Mouse (Mus musculus): ENCODE data around the gene Tenm3. TPM values are rescaled to one million over a fixed set of nuclear protein-coding genes. Genes with fewer than 3 reads are reported as not detected.
A peak's percentile ranks its signal among the peaks of the same experiment; 100 is the strongest.

The Tenm3 gene
- 23.4 and 25.9 TPM in 2 replicates for polyA plus RNA-seq (2015; fragmentation: Nextera tagmentation; extraction: Ambion mirVana)

- Histone ChIP-seq H3K27me3 (peaks cover 25% of the 10 kb centered on the region), H3K9ac (replicated peaks) (peak within 1 kb of the TSS; percentile 61), H3K4me1 (peaks cover 21% of the 10 kb centered on the region), H3K4me3 (peak within 1 kb of the TSS; percentile 91), H3K4me2 (replicated peaks) (peak within 1 kb of the TSS; percentile 100), H3K27ac (replicated peaks) (peak within 1 kb of the TSS; percentile 50), H3K36me3 (no peaks in the 10 kb centered on the region), H3K9me3 (no peaks in the 10 kb centered on the region)
- ATAC-seq (replicated peaks), result peak; percentile 63
- WGBS, result under 1% methylated on average over 19 of the region's 19 CpGs
These were observed at the start of gene Tenm3 for GRCm38 (mm10) chr8:48843931-48844285. TSS of gene Tenm3 (minus strand) at chr8:48843951.

- Histone ChIP-seq H3K27me3 (no peaks in the 10 kb centered on the region), H3K9ac (replicated peaks) (no peak overlapping the region), H3K4me3 (no peak overlapping the region), H3K4me2 (replicated peaks) (no peak overlapping the region), H3K27ac (replicated peaks) (no peak overlapping the region), H3K9me3 (no peaks in the 10 kb centered on the region), H3K36me3 (no peaks in the 10 kb centered on the region), H3K4me1 (no peaks in the 10 kb centered on the region)
- WGBS, result 11% methylated on average over 7 of the region's 7 CpGs
- no peak for ATAC-seq (replicated peaks)
These were observed 46.5 kb upstream of the Tenm3 start for GRCm38 (mm10) chr8:48890216-48890765.

GRCm38 (mm10) chr8:48884270-48884669 lies 40.5 kb upstream of the Tenm3 start:
- Histone ChIP-seq H3K9ac (replicated peaks) (no peak overlapping the region), H3K4me1 (peaks cover 5% of the 10 kb centered on the region; the same call in 1 of the 2 replicates), H3K27me3 (no peaks in the 10 kb centered on the region), H3K4me3 (no peak overlapping the region), H3K36me3 (no peaks in the 10 kb centered on the region), H3K27ac (replicated peaks) (no peak overlapping the region), H3K4me2 (replicated peaks) (no peak overlapping the region), H3K9me3 (no peaks in the 10 kb centered on the region)
- 92% methylated on average over 4 of the region's 4 CpGs for WGBS
- no peak for ATAC-seq (replicated peaks)

GRCm38 (mm10) chr8:48880585-48880984 lies 36.8 kb upstream of the Tenm3 start:
- Histone ChIP-seq H3K9ac (replicated peaks) (no peak overlapping the region), H3K27me3 (no peaks in the 10 kb centered on the region), H3K9me3 (no peaks in the 10 kb centered on the region), H3K27ac (replicated peaks) (no peak overlapping the region), H3K36me3 (no peaks in the 10 kb centered on the region), H3K4me3 (no peak overlapping the region), H3K4me2 (replicated peaks) (no peak overlapping the region), H3K4me1 (peaks cover 5% of the 10 kb centered on the region; the same call in 1 of the 2 replicates)
- 81% methylated on average over 5 of the region's 5 CpGs for WGBS
- ATAC-seq (replicated peaks), result peak; percentile 55; the same call in 1 of the 2 replicates

GRCm38 (mm10) chr8:48865972-48866371 lies 22.2 kb upstream of the Tenm3 start:
- Histone ChIP-seq H3K4me2 (replicated peaks) (no peak overlapping the region), H3K4me1 (no peaks in the 10 kb centered on the region), H3K9ac (replicated peaks) (no peak overlapping the region), H3K27ac (replicated peaks) (no peak overlapping the region), H3K4me3 (no peak overlapping the region), H3K9me3 (no peaks in the 10 kb centered on the region), H3K27me3 (no peaks in the 10 kb centered on the region), H3K36me3 (no peaks in the 10 kb centered on the region)
- no peak for ATAC-seq (replicated peaks)
- 96% methylated on average over 5 of the region's 5 CpGs for WGBS

GRCm38 (mm10) chr8:48865485-48865884 lies 21.7 kb upstream of the Tenm3 start:
- Histone ChIP-seq H3K36me3 (no peaks in the 10 kb centered on the region), H3K9ac (replicated peaks) (no peak overlapping the region), H3K27me3 (no peaks in the 10 kb centered on the region), H3K27ac (replicated peaks) (no peak overlapping the region), H3K4me1 (no peaks in the 10 kb centered on the region), H3K4me2 (replicated peaks) (no peak overlapping the region), H3K4me3 (no peak overlapping the region), H3K9me3 (no peaks in the 10 kb centered on the region)
- no peak for ATAC-seq (replicated peaks)
- WGBS, result 63% methylated on average over 4 of the region's 4 CpGs

- ATAC-seq (replicated peaks), result no peak
- WGBS, result 6% methylated on average over 8 of the region's 8 CpGs
- H3K36me3 ChIP-seq, result no peaks in the 10 kb centered on the region
- no peak overlapping the region for H3K4me3 ChIP-seq
- H3K27me3 ChIP-seq, result peaks cover 20% of the 10 kb centered on the region
- no peak overlapping the region for H3K9ac ChIP-seq (replicated peaks)
- H3K27ac ChIP-seq (replicated peaks), result no peak overlapping the region
- H3K4me1 ChIP-seq, result peaks cover 9% of the 10 kb centered on the region; the same call in 1 of the 2 replicates
- no peaks in the 10 kb centered on the region for H3K9me3 ChIP-seq
- H3K4me2 ChIP-seq (replicated peaks), result no peak overlapping the region
These were observed 6.7 kb upstream of the Tenm3 start for GRCm38 (mm10) chr8:48850223-48851010.

- Histone ChIP-seq H3K27me3 (peaks cover 25% of the 10 kb centered on the region), H3K4me3 (no peak overlapping the region), H3K27ac (replicated peaks) (no peak overlapping the region), H3K4me2 (replicated peaks) (no peak overlapping the region), H3K4me1 (peaks cover 16% of the 10 kb centered on the region), H3K36me3 (no peaks in the 10 kb centered on the region), H3K9ac (replicated peaks) (no peak overlapping the region), H3K9me3 (no peaks in the 10 kb centered on the region)
- WGBS, result 58% methylated on average over 6 of the region's 6 CpGs
- ATAC-seq (replicated peaks), result no peak
These were observed 5.4 kb upstream of the Tenm3 start for GRCm38 (mm10) chr8:48849091-48849616.

GRCm38 (mm10) chr8:48844961-48845360 lies 1.2 kb upstream of the Tenm3 start:
- Histone ChIP-seq H3K36me3 (no peaks in the 10 kb centered on the region), H3K9me3 (no peaks in the 10 kb centered on the region), H3K27ac (replicated peaks) (no peak overlapping the region), H3K27me3 (peaks cover 25% of the 10 kb centered on the region), H3K4me3 (peak overlapping the region; percentile 91), H3K4me1 (peaks cover 24% of the 10 kb centered on the region), H3K9ac (replicated peaks) (no peak overlapping the region), H3K4me2 (replicated peaks) (peak overlapping the region; percentile 100)
- 8% methylated on average over 12 of the region's 12 CpGs for WGBS
- no peak for ATAC-seq (replicated peaks)

- Histone ChIP-seq H3K9ac (replicated peaks) (peak overlapping the region; percentile 61; the same call in 1 of the 2 replicates), H3K27ac (replicated peaks) (no peak overlapping the region), H3K9me3 (no peaks in the 10 kb centered on the region), H3K4me1 (peaks cover 21% of the 10 kb centered on the region), H3K36me3 (no peaks in the 10 kb centered on the region), H3K4me3 (peak overlapping the region; percentile 91), H3K4me2 (replicated peaks) (peak overlapping the region; percentile 100), H3K27me3 (peaks cover 25% of the 10 kb centered on the region)
- under 1% methylated on average over 14 of the region's 14 CpGs for WGBS
- ATAC-seq (replicated peaks), result no peak
These were observed 687 bp upstream of the Tenm3 start for GRCm38 (mm10) chr8:48844370-48844905.

- H3K36me3 ChIP-seq, result no peaks in the 10 kb centered on the region
- peak overlapping the region; percentile 91 for H3K4me3 ChIP-seq
- H3K9me3 ChIP-seq, result no peaks in the 10 kb centered on the region
- H3K4me1 ChIP-seq, result peaks cover 21% of the 10 kb centered on the region
- peaks cover 25% of the 10 kb centered on the region for H3K27me3 ChIP-seq
- H3K4me2 ChIP-seq (replicated peaks), result peak overlapping the region; percentile 100
- peak; percentile 90 for ATAC-seq (replicated peaks)
- WGBS, result under 1% methylated on average over 76 of the region's 93 CpGs
- peak overlapping the region; percentile 50 for H3K27ac ChIP-seq (replicated peaks)
- H3K9ac ChIP-seq (replicated peaks), result peak overlapping the region; percentile 61
These were observed 490 bp downstream of the Tenm3 start for GRCm38 (mm10) chr8:48842991-48843930.
